Mouse (Mus musculus): ENCODE results near the gene Usp26.
A peak's percentile ranks its signal among the peaks of the same experiment; 100 is the strongest.

Usp26 gene

GRCm38 (mm10) chrX:51801133-51801532 lies at the start of gene Usp26:
Usp26 (minus strand) TSS chrX:51801233.
- no peak for DNase-seq

- DNase-seq: no peak
These were observed 13.6 kb upstream of the Usp26 start for GRCm38 (mm10) chrX:51814466-51815247.

GRCm38 (mm10) chrX:51767457-51767856 lies 33.6 kb downstream of the Usp26 start:
- peak; percentile 17 for DNase-seq

GRCm38 (mm10) chrX:51736450-51736849 lies 64.6 kb downstream of the Usp26 start:
- DNase-seq: peak; percentile 30

GRCm38 (mm10) chrX:51714086-51714745 lies 86.8 kb downstream of the Usp26 start:
- no peak for DNase-seq

GRCm38 (mm10) chrX:51712996-51713395 lies 88.0 kb downstream of the Usp26 start:
- DNase-seq: no peak

Measured in kidney, postnatal 14 days (tissue).